Mouse (Mus musculus) B cell, adult 62 days (primary cell): ENCODE data around the gene Polr1c. TPM values are rescaled to one million over a fixed set of nuclear protein-coding genes. Genes with fewer than 3 reads are reported as not detected.

Experiments used
- total RNA-seq: library from RNA; stranded (reverse); gene quantifications from 4 replicates; pipeline ENCODE4 v1.2.4, GENCODE M21; 2023

Polr1c gene
- 59.6 to 66.5 TPM (median 65.0 TPM) in 4 replicates for total RNA-seq

GRCm38 (mm10) chr17:46247512-46248188 is at the start of gene Polr1c, which contains the start of gene Yipf3:
Polr1c (minus strand) TSS chr17:46248054.
Yipf3 (plus strand) TSS chr17:46248080.

GRCm38 (mm10) chr17:46282483-46283123 is 34.7 kb upstream of the Polr1c start, which contains the start of gene Tjap1:
Tjap1 (minus strand) TSS chr17:46283026.

GRCm38 (mm10) chr17:46253452-46254084 is 5.7 kb upstream of the Polr1c start, which contains the start of gene Lrrc73:
Lrrc73 (plus strand) TSS chr17:46253531.

GRCm38 (mm10) chr17:46202421-46203071 is 45.3 kb downstream of the Polr1c start, which contains the start of the genes Polh and Xpo5:
Polh (minus strand) TSS chr17:46202645.
Xpo5 (plus strand) TSS chr17:46202782.

Other genes with a start within 250 kb of the Polr1c start
- 7.3 to 11.3 TPM (median 10.8 TPM) in 4 replicates for gene Vegfa, start 215.7 kb downstream of the Polr1c start, total RNA-seq
- gene Mrps18a, start 137.1 kb downstream of the Polr1c start, total RNA-seq, result 52.9 to 66.7 TPM (median 57.6 TPM) in 4 replicates
- gene Rsph9, start 103.8 kb downstream of the Polr1c start, total RNA-seq, result 1.6 to 1.7 TPM in 2 of 4 replicates, not detected in the others
- gene Mad2l1bp, start 94.5 kb downstream of the Polr1c start, total RNA-seq, result 18.8 to 22.1 TPM (median 20.9 TPM) in 4 replicates
- 232 to 241 TPM (median 233 TPM) in 4 replicates for gene Gtpbp2, start 87.0 kb downstream of the Polr1c start, total RNA-seq
- gene Polh, start 45.4 kb downstream of the Polr1c start, total RNA-seq, result 14.4 to 16.3 TPM (median 14.7 TPM) in 4 replicates
- 37.8 to 40.5 TPM (median 38.7 TPM) in 4 replicates for gene Xpo5, start 45.3 kb downstream of the Polr1c start, total RNA-seq
- gene Yipf3, start within 50 bp of the Polr1c start, total RNA-seq, result 66.9 to 83.2 TPM (median 75.1 TPM) in 4 replicates
- 2.3 to 3.3 TPM (median 2.5 TPM) in 4 replicates for gene Lrrc73, start 5.5 kb upstream of the Polr1c start, total RNA-seq
- 60.0 to 64.7 TPM (median 61.1 TPM) in 4 replicates for gene Tjap1, start 35.0 kb upstream of the Polr1c start, total RNA-seq
- not detected in 4 replicates for gene Dlk2, start 49.4 kb upstream of the Polr1c start, total RNA-seq
- 12.8 to 15.0 TPM (median 13.7 TPM) in 4 replicates for gene Abcc10, start 80.3 kb upstream of the Polr1c start, total RNA-seq
- 259 to 291 TPM (median 274 TPM) in 4 replicates for gene Zfp318, start 135.7 kb upstream of the Polr1c start, total RNA-seq
- 4.3 to 7.2 TPM (median 5.3 TPM) in 4 replicates for gene Crip3, start 180.9 kb upstream of the Polr1c start, total RNA-seq
- gene Slc22a7, start 190.4 kb upstream of the Polr1c start, total RNA-seq, result not detected in 4 replicates
- gene Ttbk1, start 239.6 kb upstream of the Polr1c start, total RNA-seq, result 3.0 to 4.2 TPM (median 3.5 TPM) in 4 replicates
- gene Dnph1, start 248.7 kb upstream of the Polr1c start, total RNA-seq, result 0.83 TPM in 1 of 4 replicates, not detected in the others